ENCODE assay signal across 23 mouse cellular contexts in the genomic region with DNA sequence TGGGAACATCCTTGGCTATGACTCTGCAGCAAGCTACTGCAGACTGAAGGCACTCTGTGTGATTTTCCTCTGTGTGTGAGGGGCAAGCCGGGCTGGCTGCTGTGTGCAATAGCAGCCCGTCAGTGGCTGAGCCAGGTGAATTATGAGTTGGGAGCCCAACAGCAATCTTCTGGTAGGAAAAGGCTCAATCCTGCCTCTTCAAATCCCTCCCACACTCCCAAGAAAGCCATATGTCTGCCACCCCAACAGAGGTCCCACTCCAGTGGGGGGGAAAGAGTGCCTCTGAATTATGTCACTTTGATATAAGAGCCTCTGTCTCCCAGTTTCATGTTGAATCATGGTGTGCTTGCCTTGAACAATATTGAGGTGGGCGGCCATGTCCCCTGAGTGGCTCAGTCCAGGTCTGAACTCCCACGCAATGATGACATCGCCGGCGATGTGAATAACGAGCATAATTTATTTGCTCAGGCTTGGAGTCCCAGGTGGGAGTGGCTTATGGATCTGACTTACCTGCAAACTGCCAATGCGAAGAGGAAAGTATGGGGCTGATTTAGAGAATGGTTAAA.
DNase-seq lines count a peak whose midpoint lies in the region; ATAC-seq and TF ChIP-seq lines count a peak whose summit lies in the region.
"Had no signal": no experiment of that assay in that cellular context is flagged by ENCODE, and none has a peak within 500 bp of the region (broad histone marks: within the 10 kb centered on the region; RNA-seq: fewer than 3 reads in every experiment).

No protein-coding gene starts in this region.

- WGBS in kidney, postnatal 0 days = 43% methylated on average over 9 of the region's 9 CpGs
- WGBS in neural tube, embryonic 15.5 days = 70% methylated on average over 9 of the region's 9 CpGs

- H3K27me3 ChIP-seq in kidney, postnatal 0 days (ENCODE audit: insufficient read depth, low read length) = no peaks in the 10 kb centered on the region
- H3K27me3 ChIP-seq in neural tube, embryonic 15.5 days (replicated peaks) = no peaks in the 10 kb centered on the region
- H3K27me3 ChIP-seq: forebrain, embryonic 12.5 days; heart, embryonic 13.5 days; hindbrain, embryonic 12.5 days had no signal

- no peak overlapping the region for H3K9ac ChIP-seq in kidney, postnatal 0 days (ENCODE audit: low read depth, low read length)
- H3K9ac ChIP-seq in neural tube, embryonic 15.5 days (replicated peaks) = no peak overlapping the region
- H3K9ac ChIP-seq: embryonic facial prominence, embryonic 12.5 days; forebrain, embryonic 12.5 days; heart, embryonic 13.5 days; hindbrain, embryonic 12.5 days had no signal

- no peak overlapping the region for H3K4me3 ChIP-seq in kidney, postnatal 0 days (replicated peaks; ENCODE audit: low read depth, low read length)
- no peak overlapping the region for H3K4me3 ChIP-seq in neural tube, embryonic 15.5 days (replicated peaks)
- H3K4me3 ChIP-seq: embryonic facial prominence, embryonic 12.5 days; forebrain, embryonic 12.5 days; gastrocnemius, adult 2 months; heart, embryonic 13.5 days; hindbrain, embryonic 12.5 days had no signal

- no peak overlapping the region for H3K27ac ChIP-seq in kidney, postnatal 0 days
- peak overlapping the region; percentile 19 for H3K27ac ChIP-seq in neural tube, embryonic 15.5 days (replicated peaks)
- H3K27ac ChIP-seq: embryonic facial prominence, embryonic 12.5 days; forebrain, embryonic 12.5 days; gastrocnemius, adult 2 months; heart, embryonic 13.5 days; hindbrain, embryonic 12.5 days; hindbrain, postnatal 0 days had no signal

- no peak for DNase-seq in frontal cortex, postnatal 25 days (ENCODE audit: low spot score in 2 of 2)
- peak; percentile 59 for DNase-seq in kidney, postnatal 0 days (ENCODE audit: low spot score)
- DNase-seq in kidney, postnatal 10 days = no peak
- DNase-seq in right cerebral cortex, adult 2 months (ENCODE audit: low spot score in 2 of 2) = peak; percentile 29 to 32
- DNase-seq in right cerebral cortex, postnatal 36 days (ENCODE audit: low spot score in 2 of 2) = no peak
- no peak for DNase-seq in layer of hippocampus, postnatal 25 days (ENCODE audit: extremely low spot score in 1 of 2, low spot score in 1 of 2)
- DNase-seq: adrenal gland, postnatal 14 days; cerebellum, adult 8-10 months; cerebellum, postnatal 14 days; embryo, embryonic 11 days; gastrocnemius, adult 2 months; gastrocnemius, postnatal 36 days; heart, adult 11 months; heart, postnatal 36 days had no signal

- H3K36me3 ChIP-seq in kidney, postnatal 0 days (ENCODE audit: insufficient read depth, low read length) = no peaks in the 10 kb centered on the region
- no peaks in the 10 kb centered on the region for H3K36me3 ChIP-seq in neural tube, embryonic 15.5 days
- H3K36me3 ChIP-seq: embryonic facial prominence, embryonic 12.5 days; forebrain, embryonic 12.5 days; heart, embryonic 13.5 days; hindbrain, embryonic 12.5 days had no signal

- H3K9me3 ChIP-seq in kidney, postnatal 0 days (replicated peaks; ENCODE audit: low read length) = no peaks in the 10 kb centered on the region
- H3K9me3 ChIP-seq in neural tube, embryonic 15.5 days (replicated peaks) = no peaks in the 10 kb centered on the region
- H3K9me3 ChIP-seq: embryonic facial prominence, embryonic 12.5 days; forebrain, embryonic 12.5 days; heart, embryonic 13.5 days; hindbrain, embryonic 12.5 days had no signal

- H3K4me2 ChIP-seq in kidney, postnatal 0 days (ENCODE audit: low read length) = no peak overlapping the region
- H3K4me2 ChIP-seq in neural tube, embryonic 15.5 days = no peak overlapping the region
- H3K4me2 ChIP-seq: embryonic facial prominence, embryonic 12.5 days; forebrain, embryonic 12.5 days; heart, embryonic 13.5 days; hindbrain, embryonic 12.5 days had no signal

- TF ChIP-seq CTCF in kidney, postnatal 0 days (IDR thresholded peaks at IDR 0.05; ENCODE audit: low read depth) = no peak

- peak; percentile 44 for ATAC-seq in frontal cortex, adult (ENCODE audit: low TSS enrichment)
- no peak; the same call in 1 of the 2 replicates for ATAC-seq in kidney, postnatal 0 days (replicated peaks; ENCODE audit: low FRiP score, low read depth)
- ATAC-seq in neural tube, embryonic 15.5 days (ENCODE audit: low FRiP score) = peak; percentile 66
- ATAC-seq: activated CD4-positive, CD25-positive, alpha-beta regulatory T cell, adult 4 months; forebrain, embryonic 16.5 days had no signal

- H3K4me1 ChIP-seq in kidney, postnatal 0 days (replicated peaks; ENCODE audit: insufficient read depth, low read length) = no peaks in the 10 kb centered on the region
- peaks cover 12% of the 10 kb centered on the region; the same call in 1 of the 2 replicates for H3K4me1 ChIP-seq in neural tube, embryonic 15.5 days
- H3K4me1 ChIP-seq: forebrain, embryonic 12.5 days; heart, embryonic 13.5 days; hindbrain, embryonic 12.5 days had no signal

Comparison
In these comparisons a context has a peak if more than half of its experiments do, and no peak if none do; other contexts are left out.
1. DNase-seq: peak in kidney, postnatal 0 days (single experiment) and right cerebral cortex, adult 2 months (2 of 2); none in frontal cortex, postnatal 25 days (0 of 2), kidney, postnatal 10 days (single experiment), right cerebral cortex, postnatal 36 days (0 of 2) and layer of hippocampus, postnatal 25 days (0 of 2).